Mouse (Mus musculus): Measurements from ENCODE around the gene Macrod2.

DNA sequence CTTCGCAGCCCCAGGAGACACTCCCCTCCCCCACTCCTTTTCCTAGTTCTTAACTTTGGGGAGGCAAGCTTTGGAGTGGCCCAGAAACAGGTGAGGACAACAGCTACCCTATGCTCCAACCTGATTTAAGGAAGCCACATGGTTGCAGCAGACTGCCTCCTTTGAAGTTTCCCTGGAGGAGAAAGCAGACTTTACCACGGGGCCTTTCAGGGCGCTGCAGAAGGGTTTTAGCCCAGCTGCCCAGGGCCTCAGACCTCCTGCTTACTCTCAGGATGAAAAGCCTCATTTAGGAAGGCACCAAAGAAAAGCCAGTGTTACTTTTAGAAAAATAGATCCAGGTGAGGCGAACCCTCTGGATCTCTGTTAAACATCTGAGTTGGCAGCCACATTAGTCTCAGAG is 1333.9 kb downstream of the Macrod2 start:
- TF ChIP-seq CTCF (IDR thresholded peaks at IDR 0.05; ENCODE audit: borderline replicate concordance, insufficient read depth, low read depth, low read length): no peak
- TF ChIP-seq POLR2A (IDR thresholded peaks at IDR 0.05; ENCODE audit: borderline replicate concordance, insufficient read depth, low read length): no peak

Measured in cerebellum, adult 2 months (tissue).